Mouse (Mus musculus) MEL (cell line): ENCODE measurements at regions not wholly inside any gene's neighbourhood (a gene's known extent, or its start where the extent isn't known, plus 50 kb on each side); places are given as distances from the start of the nearest gene placed in this dataset.

Experiments
- DNase-seq: peaks from one replicate; pipeline ENCODE4 v3.0.0; 2011; ENCODE audit warnings: low read depth, low spot score
- H3K27ac ChIP-seq: 2 replicates; pipeline ENCODE4 v1.5.1; 2012; ENCODE audit warnings: low read depth, mild to moderate bottlenecking, control low read depth, low read length, moderate library complexity; ENCODE audit not compliant: control insufficient read depth
- H3K27me3 ChIP-seq, 2 experiments: fragments of 150-350 bp in 1 of 2; sonication (generic) in 1 of 2; 2 replicates each; pipeline ENCODE4 v1.6.1; 2012; ENCODE audit warnings: low read length in 2 of 2, mild to moderate bottlenecking in 2 of 2, improper control_type of control experiment in 1 of 2, moderate library complexity in 1 of 2; ENCODE audit not compliant: insufficient read depth in 2 of 2, control insufficient read depth in 1 of 2
- H3K36me3 ChIP-seq, 2 experiments: 2 replicates each; pipeline ENCODE4 v1.6.1; 2012 to 2014; ENCODE audit warnings: low read length in 2 of 2, improper control_type of control experiment in 1 of 2, inconsistent platforms in 1 of 2, mild to moderate bottlenecking in 1 of 2; ENCODE audit not compliant: insufficient read depth in 2 of 2, control insufficient read depth in 1 of 2
- H3K4me1 ChIP-seq, 2 experiments: fragments of 150-350 bp in 1 of 2; sonication (generic) in 1 of 2; 2 replicates each; pipeline ENCODE4 v1.6.1; 2012; ENCODE audit warnings: low read length in 2 of 2, improper control_type of control experiment in 1 of 2, mild to moderate bottlenecking in 1 of 2; ENCODE audit not compliant: insufficient read depth in 2 of 2, control insufficient read depth in 1 of 2
- H3K4me3 ChIP-seq, 2 experiments: fragments of 150-350 bp in 1 of 2; sonication (generic) in 1 of 2; 2 replicates each; pipeline ENCODE4 v1.5.1; 2012; ENCODE audit warnings: low read depth in 2 of 2, low read length in 2 of 2, mild to moderate bottlenecking in 2 of 2, moderate library complexity in 2 of 2, control low read depth in 1 of 2, improper control_type of control experiment in 1 of 2; ENCODE audit not compliant: control insufficient read depth in 1 of 2, insufficient read depth in 1 of 2
- H3K79me2 ChIP-seq: 2 replicates; pipeline ENCODE4 v1.6.1; 2012; ENCODE audit warnings: mild to moderate bottlenecking, low read length, moderate library complexity; ENCODE audit not compliant: control insufficient read depth, poor library complexity, insufficient read depth
- H3K9ac ChIP-seq: 2 replicates; pipeline ENCODE4 v1.6.1; 2012; ENCODE audit warnings: low read depth, mild to moderate bottlenecking, control low read depth, low read length, moderate library complexity; ENCODE audit not compliant: control insufficient read depth, poor library complexity, severe bottlenecking
- H3K9me3 ChIP-seq: fragments of 150-350 bp; sonication (generic); replicated peaks from 2 replicates; pipeline ENCODE4 v1.6.1; 2012; ENCODE audit warnings: mild to moderate bottlenecking, low read length, improper control_type of control experiment, moderate library complexity; ENCODE audit not compliant: insufficient read depth
- CHD1 ChIP-seq: IDR thresholded peaks from 2 replicates; pipeline ENCODE4 v1.6.1; 2012; ENCODE audit warnings: low read depth, mild to moderate bottlenecking, inconsistent platforms, low read length, improper control_type of control experiment
- CTCF ChIP-seq, 3 experiments: IDR thresholded peaks in 2 of 3; conservative IDR thresholded peaks in 1 of 3; 2 replicates each; pipeline ENCODE4 v1.5.1; 2011 to 2012; ENCODE audit warnings: low read length in 3 of 3, low read depth in 2 of 3, mild to moderate bottlenecking in 2 of 3, improper control_type of control experiment in 1 of 3, inconsistent platforms in 1 of 3, mixed read lengths in 1 of 3, moderate library complexity in 1 of 3; ENCODE audit not compliant: control insufficient read depth in 1 of 3, insufficient read depth in 1 of 3, poor library complexity in 1 of 3, severe bottlenecking in 1 of 3
- EP300 ChIP-seq, 2 experiments: IDR thresholded peaks; 2 replicates each; pipeline ENCODE4 v1.6.1; 2011; ENCODE audit warnings: improper control_type of control experiment in 2 of 2, low read length in 2 of 2, low read depth in 1 of 2, mild to moderate bottlenecking in 1 of 2
- ETS1 ChIP-seq: IDR thresholded peaks from 2 replicates; pipeline ENCODE4 v1.6.1; 2012; ENCODE audit warnings: low read depth, mild to moderate bottlenecking, inconsistent platforms, low read length, improper control_type of control experiment, moderate library complexity
- GATA1 ChIP-seq: IDR thresholded peaks from 2 replicates; pipeline ENCODE4 v1.6.1; 2011; ENCODE audit warnings: low read depth, low read length, improper control_type of control experiment
- HCFC1 ChIP-seq: IDR thresholded peaks from 2 replicates; pipeline ENCODE4 v1.6.1; 2012; ENCODE audit warnings: low read depth, mild to moderate bottlenecking, inconsistent platforms, low read length, improper control_type of control experiment, moderate library complexity
- JUND ChIP-seq: IDR thresholded peaks from 2 replicates; pipeline ENCODE4 v1.6.1; 2011; ENCODE audit warnings: low read depth, mild to moderate bottlenecking, improper control_type of control experiment, low read length
- MAX ChIP-seq: IDR thresholded peaks from 2 replicates; pipeline ENCODE4 v1.6.1; 2011; ENCODE audit warnings: low read length, improper control_type of control experiment
- MAZ ChIP-seq: IDR thresholded peaks from 2 replicates; pipeline ENCODE4 v1.6.1; 2012; ENCODE audit warnings: low read depth, mild to moderate bottlenecking, inconsistent platforms, low read length, improper control_type of control experiment
- MYB ChIP-seq: IDR thresholded peaks from 2 replicates; pipeline ENCODE4 v1.6.1; 2011; ENCODE audit warnings: mild to moderate bottlenecking, low read depth, low read length, improper control_type of control experiment
- MYC ChIP-seq: IDR thresholded peaks from 2 replicates; pipeline ENCODE4 v1.6.1; 2011; ENCODE audit warnings: low read depth, mild to moderate bottlenecking, low read length, improper control_type of control experiment, moderate library complexity
- POLR2A ChIP-seq, 2 experiments: IDR thresholded peaks; 2 replicates each; pipeline ENCODE4 v1.6.1; 2011 to 2012; ENCODE audit warnings: low read length in 2 of 2, mild to moderate bottlenecking in 2 of 2, control low read depth in 1 of 2, improper control_type of control experiment in 1 of 2, low read depth in 1 of 2, moderate library complexity in 1 of 2; ENCODE audit not compliant: control insufficient read depth in 1 of 2, insufficient read depth in 1 of 2, poor library complexity in 1 of 2
- POLR2AphosphoS2 ChIP-seq: IDR thresholded peaks from 2 replicates; pipeline ENCODE4 v1.6.1; 2011; ENCODE audit warnings: low read length, improper control_type of control experiment
- RAD21 ChIP-seq: IDR thresholded peaks from 2 replicates; pipeline ENCODE4 v1.6.1; 2011; ENCODE audit warnings: mild to moderate bottlenecking, low read depth, low read length, improper control_type of control experiment
- RCOR1 ChIP-seq: IDR thresholded peaks from 2 replicates; pipeline ENCODE4 v1.6.1; 2012; ENCODE audit warnings: low read depth, mild to moderate bottlenecking, inconsistent platforms, low read length, improper control_type of control experiment
- SMC3 ChIP-seq: IDR thresholded peaks from 2 replicates; pipeline ENCODE4 v1.6.1; 2011; ENCODE audit warnings: low read depth, low read length, improper control_type of control experiment
- TAL1 ChIP-seq: IDR thresholded peaks from 2 replicates; pipeline ENCODE4 v1.6.1; 2012; ENCODE audit warnings: mild to moderate bottlenecking, inconsistent platforms, low read length, moderate library complexity, mixed read lengths
- TCF12 ChIP-seq: IDR thresholded peaks from 2 replicates; pipeline ENCODE4 v1.6.1; 2014; ENCODE audit warnings: low read depth, mild to moderate bottlenecking, inconsistent platforms, low read length, improper control_type of control experiment, moderate library complexity
- UBTF ChIP-seq: IDR thresholded peaks from 2 replicates; pipeline ENCODE4 v1.6.1; 2012; ENCODE audit warnings: low read depth, mild to moderate bottlenecking, inconsistent platforms, low read length, improper control_type of control experiment, moderate library complexity, borderline replicate concordance; ENCODE audit not compliant: insufficient read depth
- USF1 ChIP-seq: IDR thresholded peaks from 2 replicates; pipeline ENCODE4 v1.6.1; 2014; ENCODE audit warnings: low read depth, mild to moderate bottlenecking, inconsistent platforms, low read length, improper control_type of control experiment, moderate library complexity
- ZNF384 ChIP-seq: IDR thresholded peaks from 2 replicates; pipeline ENCODE4 v1.6.1; 2012; ENCODE audit warnings: low read depth, mild to moderate bottlenecking, inconsistent platforms, low read length, improper control_type of control experiment

- no peaks in the 10 kb centered on the region for H3K4me1 ChIP-seq
- TF ChIP-seq EP300 (IDR thresholded peaks at IDR 0.05; ENCODE audit: low read depth in 1 of 2, low read length in 2 of 2) (peak; percentile 44 to 63; a peak in 3 of 4 replicates), CTCF (IDR thresholded peaks at IDR 0.05 in 2 of 3, conservative IDR thresholded peaks at IDR 0.05 in 1 of 3; ENCODE audit: control insufficient read depth in 1 of 3, insufficient read depth in 1 of 3, low read depth in 2 of 3, low read length in 3 of 3, poor library complexity in 1 of 3, severe bottlenecking in 1 of 3) (no peak), MYB (no peak), MAZ (no peak), CHD1 (no peak), ZNF384 (0 out of 2 replicates have a peak, but pooled peaks have one; percentile 37), ETS1 (no peak), USF1 (no peak), TCF12 (peak; percentile 63), GATA1 (peak; percentile 39; the same call in 1 of the 2 replicates), POLR2A (IDR thresholded peaks at IDR 0.05; ENCODE audit: control insufficient read depth in 1 of 2, insufficient read depth in 1 of 2, low read depth in 1 of 2, low read length in 2 of 2, poor library complexity in 1 of 2) (no peak), UBTF (no peak), HCFC1 (no peak), POLR2AphosphoS2 (no peak), MAX (no peak), MYC (no peak), TAL1 (peak; percentile 18; the same call in 1 of the 2 replicates), RAD21 (no peak)
- TF ChIP-seq, all 39 proteins: peak for 5
- peak; percentile 31 for DNase-seq
- Histone ChIP-seq H3K9ac (no peak overlapping the region), H3K27ac (no peak overlapping the region), H3K36me3 (peaks cover 0 to 3% of the 10 kb centered on the region in 2 experiments; a peak in 1 of 4 replicates), H3K27me3 (no peaks in the 10 kb centered on the region; a peak in 1 of 4 replicates), H3K9me3 (no peaks in the 10 kb centered on the region), H3K4me3 (no peak overlapping the region), H3K79me2 (no peaks in the 10 kb centered on the region)
Measured at GRCm38 (mm10) chr3:66494442-66495113, 197.9 kb upstream of the Veph1 start.

GRCm38 (mm10) chr3:66490696-66491357 is 194.2 kb upstream of the Veph1 start:
- TF ChIP-seq RAD21 = no peak
- no peak for TF ChIP-seq SMC3
- TF ChIP-seq POLR2A (IDR thresholded peaks at IDR 0.05; ENCODE audit: control insufficient read depth in 1 of 2, insufficient read depth in 1 of 2, low read depth in 1 of 2, low read length in 2 of 2, poor library complexity in 1 of 2) = no peak
- no peak for TF ChIP-seq UBTF
- TF ChIP-seq MYC = no peak
- TF ChIP-seq RCOR1 = no peak
- TF ChIP-seq HCFC1 = no peak
- TF ChIP-seq JUND = no peak
- H3K27ac ChIP-seq = no peak overlapping the region

More at GRCm38 (mm10) chr3:66490696-66491357, 194.2 kb upstream of the Veph1 start:
- no peaks in the 10 kb centered on the region for H3K9me3 ChIP-seq
- peaks cover 0 to 8% of the 10 kb centered on the region in 2 experiments; a peak in 2 of 4 replicates for H3K36me3 ChIP-seq
- DNase-seq = no peak
- H3K4me3 ChIP-seq = no peak overlapping the region
- H3K27me3 ChIP-seq = no peaks in the 10 kb centered on the region; a peak in 1 of 4 replicates
- no peaks in the 10 kb centered on the region for H3K79me2 ChIP-seq
- H3K4me1 ChIP-seq = peaks cover 0 to 2% of the 10 kb centered on the region in 2 experiments; a peak in 1 of 4 replicates
- no peak overlapping the region for H3K9ac ChIP-seq
